Mouse (Mus musculus) midbrain, postnatal 0 days (tissue): Measurements from ENCODE around the gene Tcfl5. TPM values are rescaled to one million over a fixed set of nuclear protein-coding genes. Genes with fewer than 3 reads are reported as not detected.

Experiments used
- ATAC-seq: fragments of 200-750 bp; cut with Nextera tagmentation; 2 replicates; pipeline ENCODE4 v1.8.0; 2017; ENCODE audit warnings: moderate number of reproducible peaks, mild to moderate bottlenecking, moderate TSS enrichment, moderate library complexity; ENCODE audit not compliant: low FRiP score
- DNase-seq: peaks from one replicate; pipeline ENCODE4 v3.0.0-alpha.2; 2015; ENCODE audit warnings: low spot score
- H3K27ac ChIP-seq: fragments of 300-500 bp; sonication (generic); 2 replicates; pipeline ENCODE4 v1.5.1; 2014; ENCODE audit warnings: low read depth, mild to moderate bottlenecking, low read length, mixed read lengths
- H3K27me3 ChIP-seq: fragments of 300-500 bp; sonication (generic); 2 replicates; pipeline ENCODE4 v1.6.1; 2014; ENCODE audit warnings: low read length, control low read depth, mixed read lengths; ENCODE audit not compliant: insufficient read depth
- H3K36me3 ChIP-seq: fragments of 300-500 bp; sonication (generic); 2 replicates; pipeline ENCODE4 v1.6.1; 2014; ENCODE audit warnings: low read length, control low read depth, mixed read lengths; ENCODE audit not compliant: insufficient read depth
- H3K4me1 ChIP-seq: fragments of 300-500 bp; sonication (generic); 2 replicates; pipeline ENCODE4 v1.6.1; 2014; ENCODE audit warnings: mild to moderate bottlenecking, control low read depth, antibody characterized with exemption, low read length, mixed read lengths; ENCODE audit not compliant: insufficient read depth
- H3K4me2 ChIP-seq: fragments of 300-500 bp; sonication (generic); 2 replicates; pipeline ENCODE4 v1.6.1; 2014; ENCODE audit warnings: low read depth, mild to moderate bottlenecking, low read length, mixed read lengths; ENCODE audit not compliant: poor library complexity, severe bottlenecking
- H3K4me3 ChIP-seq: fragments of 300-500 bp; sonication (generic); 2 replicates; pipeline ENCODE4 v1.5.1; 2014; ENCODE audit warnings: low read depth, mild to moderate bottlenecking, low read length, moderate library complexity
- H3K9ac ChIP-seq: fragments of 300-500 bp; sonication (generic); replicated peaks from 2 replicates; pipeline ENCODE4 v1.6.1; 2014; ENCODE audit warnings: mild to moderate bottlenecking, low read length, moderate library complexity, mixed read lengths; ENCODE audit not compliant: poor library complexity, severe bottlenecking
- H3K9me3 ChIP-seq: fragments of 300-500 bp; sonication (generic); 2 replicates; pipeline ENCODE4 v1.6.1; 2016; ENCODE audit warnings: low read length, control low read depth
- CTCF ChIP-seq: IDR thresholded peaks from 2 replicates; pipeline ENCODE4 v1.5.1; 2016; ENCODE audit warnings: antibody characterized with exemption, mild to moderate bottlenecking
- WGBS: fragments of 180-500 bp; shearing (Covaris S2); extraction: QIAGEN DNeasy Blood & Tissue Kit; methylation state at CpG from one replicate; pipeline ENCODE4 v1.1.7; 2014; 5-methylcytosine and 5-hydroxymethylcytosine counted together
- polyA plus RNA-seq: library from polyadenylated mRNA; unstranded; fragments of >200 nt; fragmentation: Nextera tagmentation; extraction: Ambion mirVana; gene quantifications from 2 replicates; pipeline ENCODE4 v1.2.1, GENCODE M21; 2015
- total RNA-seq: library from RNA; depleted of rRNA; stranded (reverse); fragments of >200 nt; gene quantifications from 2 replicates; pipeline ENCODE4 v1.2.3, GENCODE M21; 2014; rRNA removed

Gene Tcfl5
- total and polyA plus RNA-seq, 2 experiments from 2014 or later: 0.79 to 5.9 TPM

GRCm38 (mm10) chr2:180588736-180589122, 53.8 kb downstream of the Tcfl5 start:
- no peaks in the 10 kb centered on the region for H3K9me3 ChIP-seq
- no peaks in the 10 kb centered on the region for H3K27me3 ChIP-seq
- H3K9ac ChIP-seq: peak overlapping the region; percentile 92
- peak; percentile 41; the same call in 1 of the 2 replicates for ATAC-seq
- H3K36me3 ChIP-seq: peaks cover 50% of the 10 kb centered on the region
- H3K4me3 ChIP-seq: peak overlapping the region; percentile 85
- DNase-seq: no peak
- TF ChIP-seq CTCF: peak; percentile 61
- peak overlapping the region; percentile 88 for H3K4me2 ChIP-seq
- 48% methylated on average over 6 of the region's 6 CpGs for WGBS
- H3K4me1 ChIP-seq: peaks cover 13% of the 10 kb centered on the region; the same call in 1 of the 2 replicates
- peak overlapping the region; percentile 93 for H3K27ac ChIP-seq

- peak overlapping the region; percentile 73 for H3K27ac ChIP-seq
- WGBS: 33% methylated on average over 6 of the region's 7 CpGs
- peak overlapping the region; percentile 91 for H3K9ac ChIP-seq
- H3K36me3 ChIP-seq: peaks cover 25% of the 10 kb centered on the region; the same call in 1 of the 2 replicates
- H3K4me1 ChIP-seq: peaks cover 8% of the 10 kb centered on the region; the same call in 1 of the 2 replicates
- ATAC-seq (peak; percentile 48; the same call in 1 of the 2 replicates), DNase-seq (no peak)
- peak overlapping the region; percentile 97 for H3K4me2 ChIP-seq
- no peak for TF ChIP-seq CTCF
- H3K27me3 ChIP-seq: no peaks in the 10 kb centered on the region
- peak overlapping the region; percentile 92 for H3K4me3 ChIP-seq
- H3K9me3 ChIP-seq: no peaks in the 10 kb centered on the region
Measured at GRCm38 (mm10) chr2:180583154-180583507, 59.4 kb downstream of the Tcfl5 start.

DNA sequence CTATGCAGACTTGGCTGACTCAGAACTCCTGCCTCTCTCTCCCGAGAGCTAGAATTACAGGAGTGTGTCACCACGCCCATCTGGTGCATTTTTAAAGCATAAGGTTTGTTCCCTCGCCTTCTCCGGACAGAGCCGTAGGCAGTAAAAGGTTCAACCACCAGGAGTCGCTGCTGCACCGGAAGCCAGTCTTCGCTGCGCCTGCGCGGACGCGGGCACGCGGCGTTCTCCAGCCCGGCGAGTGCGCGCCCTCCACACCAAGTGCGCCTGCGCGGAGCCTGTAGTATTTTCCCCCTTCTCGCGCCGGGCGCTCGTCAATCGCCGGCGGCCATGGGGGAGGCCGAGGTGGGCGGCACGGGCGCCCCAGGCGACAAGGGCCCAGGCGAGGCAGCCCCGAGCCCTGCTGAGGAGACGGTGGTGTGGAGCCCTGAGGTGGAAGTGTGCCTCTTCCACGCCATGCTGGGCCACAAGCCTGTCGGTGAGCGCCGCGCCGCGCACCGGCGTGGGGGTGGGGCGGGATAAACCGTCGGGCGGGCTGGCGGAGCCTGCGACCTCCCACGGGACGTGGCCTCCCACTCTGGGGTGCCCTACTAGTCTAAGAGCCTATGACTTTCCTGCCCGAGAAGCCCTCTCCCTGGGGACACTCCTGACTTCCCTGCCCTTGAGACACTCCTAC, 59.9 kb downstream of the Tcfl5 start:
- Histone ChIP-seq H3K4me1 (peaks cover 8% of the 10 kb centered on the region; the same call in 1 of the 2 replicates), H3K27me3 (no peaks in the 10 kb centered on the region), H3K9ac (peak overlapping the region; percentile 91), H3K4me2 (peak overlapping the region; percentile 97), H3K9me3 (no peaks in the 10 kb centered on the region), H3K27ac (peak overlapping the region; percentile 73), H3K4me3 (peak overlapping the region; percentile 92), H3K36me3 (peaks cover 25% of the 10 kb centered on the region; the same call in 1 of the 2 replicates)
- peak; percentile 98 for TF ChIP-seq CTCF
- peak; percentile 69 for ATAC-seq
- DNase-seq: peak; percentile 94
- under 1% methylated on average over 52 of the region's 57 CpGs for WGBS

- H3K27ac ChIP-seq: no peak within 1 kb of the TSS; the same call in 1 of the 2 replicates
- DNase-seq (no peak), ATAC-seq (no peak)
- no peaks in the 10 kb centered on the region for H3K9me3 ChIP-seq
- peaks cover 13% of the 10 kb centered on the region; the same call in 1 of the 2 replicates for H3K36me3 ChIP-seq
- peaks cover 8% of the 10 kb centered on the region; the same call in 1 of the 2 replicates for H3K4me1 ChIP-seq
- H3K27me3 ChIP-seq: no peaks in the 10 kb centered on the region
- no peak within 1 kb of the TSS for H3K4me2 ChIP-seq
- 78% methylated on average over 3 of the region's 3 CpGs for WGBS
- no peak within 1 kb of the TSS for H3K9ac ChIP-seq
- TF ChIP-seq CTCF: no peak
- no peak within 1 kb of the TSS for H3K4me3 ChIP-seq
Measured at GRCm38 (mm10) chr2:180581002-180581401, 61.5 kb downstream of the Tcfl5 start, which contains the start of gene Mrgbp. Gene Mrgbp, plus strand, starts transcription at chr2:180581304.

DNA sequence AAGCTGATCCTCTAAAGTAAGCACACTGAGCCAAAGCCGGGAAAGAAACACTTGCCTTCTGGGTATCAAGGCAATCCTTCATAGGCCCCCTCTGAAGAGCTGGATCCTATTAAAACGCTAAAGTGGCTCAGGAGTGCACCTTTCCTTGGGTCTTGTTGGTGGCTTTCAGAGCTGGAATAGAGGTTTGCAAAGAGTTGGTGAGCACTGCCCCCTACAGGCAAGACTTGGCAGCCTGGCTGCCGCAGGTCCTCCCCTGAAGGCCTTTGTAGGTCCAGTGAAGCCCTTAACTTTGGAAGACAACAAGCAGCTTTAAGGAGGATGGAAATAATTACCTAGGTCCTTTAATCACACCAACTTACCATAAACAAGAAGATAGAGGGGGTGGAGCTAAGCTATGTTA, 63.8 kb downstream of the Tcfl5 start:
- H3K27me3 ChIP-seq: no peaks in the 10 kb centered on the region
- 2% methylated on average over 3 of the region's 3 CpGs for WGBS
- peak; percentile 96 for TF ChIP-seq CTCF
- H3K9ac ChIP-seq: no peak overlapping the region
- no peak overlapping the region for H3K4me3 ChIP-seq
- no peak overlapping the region for H3K27ac ChIP-seq
- no peaks in the 10 kb centered on the region for H3K9me3 ChIP-seq
- peaks cover 5% of the 10 kb centered on the region; the same call in 1 of the 2 replicates for H3K4me1 ChIP-seq
- DNase-seq (peak; percentile 84), ATAC-seq (no peak)
- H3K4me2 ChIP-seq: no peak overlapping the region
- no peaks in the 10 kb centered on the region for H3K36me3 ChIP-seq

- WGBS: 45% methylated on average over 4 of the region's 4 CpGs
- Histone ChIP-seq H3K4me1 (no peaks in the 10 kb centered on the region), H3K27ac (no peak overlapping the region), H3K9me3 (no peaks in the 10 kb centered on the region), H3K27me3 (no peaks in the 10 kb centered on the region), H3K4me3 (no peak overlapping the region), H3K9ac (no peak overlapping the region), H3K36me3 (no peaks in the 10 kb centered on the region), H3K4me2 (no peak overlapping the region)
- ATAC-seq: no peak
- DNase-seq: no peak
- TF ChIP-seq CTCF: no peak
Measured at GRCm38 (mm10) chr2:180576482-180576881, 66.0 kb downstream of the Tcfl5 start.

Other genes starting within 250 kb of the Tcfl5 start
- 1.5 and 5.1 TPM in 2 replicates for gene Slco4a1, start 186.5 kb downstream of the Tcfl5 start, total RNA-seq
- 2.5 and 2.8 TPM in 2 replicates for gene Slco4a1, start 186.5 kb downstream of the Tcfl5 start, polyA plus RNA-seq
- gene Ntsr1, start 142.7 kb downstream of the Tcfl5 start, total RNA-seq: 12.6 and 15.2 TPM in 2 replicates
- gene Ntsr1, start 142.7 kb downstream of the Tcfl5 start, polyA plus RNA-seq: 4.1 and 4.7 TPM in 2 replicates
- 58.3 and 60.8 TPM in 2 replicates for gene Mrgbp, start 61.4 kb downstream of the Tcfl5 start, total RNA-seq
- 34.4 and 36.5 TPM in 2 replicates for gene Mrgbp, start 61.4 kb downstream of the Tcfl5 start, polyA plus RNA-seq
- gene Ogfr, start 53.5 kb downstream of the Tcfl5 start, total RNA-seq: 121 and 126 TPM in 2 replicates
- 82.1 and 82.4 TPM in 2 replicates for gene Ogfr, start 53.5 kb downstream of the Tcfl5 start, polyA plus RNA-seq
- gene Col9a3, start 44.9 kb downstream of the Tcfl5 start, total RNA-seq: 19.9 and 47.6 TPM in 2 replicates
- 29.6 and 29.8 TPM in 2 replicates for gene Col9a3, start 44.9 kb downstream of the Tcfl5 start, polyA plus RNA-seq
- 36.7 and 44.1 TPM in 2 replicates for gene Dido1, start 67.3 kb upstream of the Tcfl5 start, total RNA-seq
- 19.3 and 22.2 TPM in 2 replicates for gene Dido1, start 67.3 kb upstream of the Tcfl5 start, polyA plus RNA-seq
- 43.6 and 56.4 TPM in 2 replicates for gene Gid8, start 67.4 kb upstream of the Tcfl5 start, total RNA-seq
- gene Gid8, start 67.4 kb upstream of the Tcfl5 start, polyA plus RNA-seq: 44.5 and 46.5 TPM in 2 replicates
- gene Slc17a9, start 82.6 kb upstream of the Tcfl5 start, total RNA-seq: 0.55 and 1.2 TPM in 2 replicates
- gene Slc17a9, start 82.6 kb upstream of the Tcfl5 start, polyA plus RNA-seq: 0.20 TPM in 1 of 2 replicates, not detected in the other
- 7.6 and 7.9 TPM in 2 replicates for gene Bhlhe23, start 134.2 kb upstream of the Tcfl5 start, total RNA-seq
- gene Bhlhe23, start 134.2 kb upstream of the Tcfl5 start, polyA plus RNA-seq: 5.9 and 6.0 TPM in 2 replicates